Mouse (Mus musculus): ENCODE data around the gene Tpcn2.

DNA sequence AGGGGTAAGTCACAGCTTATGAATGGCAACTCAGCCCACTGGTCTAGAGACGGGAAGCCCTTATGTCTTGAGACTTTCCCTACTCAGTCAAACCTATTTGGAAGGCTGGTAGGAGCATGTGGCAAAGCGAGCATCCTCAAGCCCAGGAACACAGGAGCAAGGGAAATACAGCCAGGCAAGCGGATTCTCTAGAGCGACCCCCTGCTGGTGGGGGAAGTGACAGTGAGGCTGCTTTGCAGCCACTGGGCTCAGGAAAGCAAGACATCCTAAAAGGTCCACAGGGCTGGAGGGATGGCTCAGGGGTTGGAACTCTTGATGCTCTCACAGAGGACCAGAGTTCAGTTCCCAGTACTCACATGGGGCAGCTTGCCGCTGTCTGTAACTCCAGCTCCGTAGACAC lies 87.5 kb downstream of the Tpcn2 start:
- TF ChIP-seq GATA1 (IDR thresholded peaks at IDR 0.05; ENCODE audit: borderline replicate concordance, low read length) (no peak), FLI1 (IDR thresholded peaks at IDR 0.05; ENCODE audit: low read length) (no peak)

Measured in megakaryocyte, embryonic 14.5 days (primary cell).